Mouse (Mus musculus) layer of hippocampus, adult 11-12 months (tissue): ENCODE results near the gene Lin54.
"Not testable (repeated sequence)": the region's sequence is repeated elsewhere in the genome, so short reads cannot be mapped to it uniquely, and the experiment has no call there.

ENCODE experiments used
- DNase-seq: peaks from one replicate; pipeline ENCODE4 v3.0.0; 2022; ENCODE audit warnings: low spot score

The Lin54 gene

DNA sequence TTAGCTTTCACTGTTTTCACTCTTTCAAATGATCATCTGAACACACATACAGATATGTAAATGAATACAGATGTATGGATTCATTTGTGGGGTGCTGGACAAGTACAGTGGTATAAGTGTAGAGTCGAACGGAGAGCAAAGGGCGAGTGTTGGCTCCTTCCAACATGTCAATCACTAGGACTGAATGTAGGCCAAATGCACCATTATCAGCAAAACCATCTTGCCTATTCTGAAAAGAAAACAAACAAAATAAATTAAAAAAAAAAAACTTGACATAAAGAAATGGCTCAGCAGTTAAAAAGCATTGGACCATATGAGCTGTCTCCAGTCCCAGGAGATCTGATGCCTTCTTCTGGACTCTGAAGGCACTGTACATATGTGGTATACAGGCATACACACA, 12.2 kb downstream of the Lin54 start:
- no peak for DNase-seq

- DNase-seq = no peak
These were observed 13.3 kb downstream of the Lin54 start for GRCm38 (mm10) chr5:100487120-100487519.

DNA sequence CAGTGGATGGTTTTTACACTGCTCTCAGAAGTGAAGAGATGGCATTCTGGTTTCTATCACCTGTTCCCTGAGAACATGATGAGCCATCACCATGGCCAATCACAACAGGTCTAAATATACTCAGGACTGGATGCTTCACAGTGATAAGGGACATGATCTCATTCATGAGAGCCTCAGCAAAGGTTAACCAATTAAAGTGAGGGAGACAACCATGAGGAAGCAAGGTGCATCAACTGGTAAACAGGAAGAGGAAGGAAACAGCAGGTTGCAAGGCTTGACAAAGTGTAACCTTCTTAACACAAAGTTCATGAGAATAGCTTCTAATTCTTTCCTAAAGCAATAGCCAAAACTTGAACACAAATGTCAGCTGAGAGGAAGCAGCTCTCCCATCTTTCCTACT, 16.9 kb downstream of the Lin54 start:
- no peak for DNase-seq

GRCm38 (mm10) chr5:100477604-100478003, 22.8 kb downstream of the Lin54 start:
- no peak for DNase-seq

DNA sequence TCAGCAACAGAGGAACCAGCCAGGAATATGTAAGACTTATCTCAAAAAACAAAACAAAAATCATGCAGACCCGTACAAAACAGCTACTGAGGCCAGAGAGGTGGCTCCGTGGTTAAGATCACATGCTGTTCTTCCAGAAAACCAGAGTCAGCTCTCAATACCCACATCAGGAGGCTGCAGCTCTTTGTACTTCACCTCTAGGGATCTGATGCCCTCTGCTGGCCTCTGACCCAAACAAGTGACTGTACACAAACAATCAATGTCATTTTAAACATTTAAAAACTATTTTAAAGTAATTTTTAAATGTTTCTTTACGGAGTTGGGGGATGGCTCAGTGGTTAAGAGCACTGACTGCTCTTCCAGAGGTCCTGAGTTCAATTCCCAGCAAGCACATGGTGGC, 24.1 kb downstream of the Lin54 start:
- DNase-seq = no peak

- no peak for DNase-seq
These were observed 33.1 kb downstream of the Lin54 start for GRCm38 (mm10) chr5:100467336-100467735.

- DNase-seq = no peak
These were observed 33.8 kb downstream of the Lin54 start for GRCm38 (mm10) chr5:100466624-100467023.

GRCm38 (mm10) chr5:100462374-100462773, 38.1 kb downstream of the Lin54 start:
- no peak for DNase-seq

GRCm38 (mm10) chr5:100461526-100461925, 38.9 kb downstream of the Lin54 start:
- DNase-seq = no peak

GRCm38 (mm10) chr5:100459468-100459867, 41.0 kb downstream of the Lin54 start:
- DNase-seq = no peak

- no peak for DNase-seq
These were observed 48.6 kb downstream of the Lin54 start for GRCm38 (mm10) chr5:100451871-100452270.

DNA sequence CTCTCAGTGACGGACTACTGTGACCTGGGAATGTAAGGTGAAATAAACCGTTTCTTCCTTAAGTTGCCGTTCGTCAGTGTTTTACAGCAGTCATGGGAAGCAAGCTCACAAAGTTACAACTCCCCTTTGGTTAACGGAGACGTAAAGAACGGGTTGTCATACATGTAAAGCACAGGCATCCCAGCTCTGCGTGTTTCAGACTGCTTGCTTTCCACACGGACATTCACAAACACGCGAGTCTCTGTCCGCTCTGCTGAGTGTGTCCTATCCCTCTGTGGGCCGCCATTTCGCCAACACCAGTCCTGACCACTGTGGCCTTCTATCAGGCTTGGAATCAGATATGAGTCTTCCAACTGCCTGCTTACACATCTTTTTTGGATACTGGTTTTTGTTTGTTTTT, 61.6 kb downstream of the Lin54 start:
- DNase-seq = no peak

- no peak for DNase-seq
These were observed 62.5 kb downstream of the Lin54 start for GRCm38 (mm10) chr5:100437917-100438316.

- no peak for DNase-seq
These were observed 63.4 kb downstream of the Lin54 start for GRCm38 (mm10) chr5:100437086-100437485.

- no peak for DNase-seq
These were observed 69.5 kb downstream of the Lin54 start for GRCm38 (mm10) chr5:100430966-100431365.

- no peak for DNase-seq
These were observed 70.4 kb downstream of the Lin54 start for GRCm38 (mm10) chr5:100430076-100430390.

DNA sequence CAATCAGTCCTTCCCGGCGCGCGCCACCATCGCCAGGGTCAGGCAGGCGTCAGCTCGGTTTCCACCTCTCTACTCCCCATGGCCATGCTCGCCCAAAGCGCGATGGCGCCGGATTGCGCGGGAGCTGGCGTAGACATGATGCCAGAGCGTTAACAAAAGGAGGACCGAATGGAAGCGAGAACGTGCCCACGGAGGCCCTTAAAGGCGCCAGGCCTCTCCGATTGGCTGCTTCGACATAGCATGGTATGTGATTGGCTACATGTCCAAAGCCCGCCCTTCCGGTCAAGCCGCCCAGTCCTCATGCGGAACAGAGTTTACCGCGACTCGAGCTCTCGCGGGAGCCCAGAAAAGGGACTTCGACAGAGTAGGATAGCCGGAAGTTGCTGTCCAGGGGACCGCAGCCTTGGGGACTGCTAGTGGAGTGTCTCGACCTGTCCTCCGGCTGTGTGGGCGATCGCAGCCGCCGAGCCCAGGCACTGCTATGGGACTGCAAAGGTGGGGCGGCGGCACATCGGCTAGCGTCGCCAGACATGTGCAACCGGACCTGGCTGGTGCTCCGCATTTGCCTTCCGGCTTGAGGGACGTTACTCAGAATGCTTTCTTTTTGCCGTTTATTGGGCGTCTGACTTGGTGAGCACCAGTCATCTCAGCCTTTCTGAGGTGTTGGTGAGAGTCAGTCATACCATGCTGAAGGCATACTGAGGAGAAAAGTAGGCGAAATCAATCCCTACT, 70.9 kb downstream of the Lin54 start:
- peak; percentile 93 for DNase-seq

- no peak for DNase-seq
These were observed 71.6 kb downstream of the Lin54 start for GRCm38 (mm10) chr5:100428734-100429343.

DNA sequence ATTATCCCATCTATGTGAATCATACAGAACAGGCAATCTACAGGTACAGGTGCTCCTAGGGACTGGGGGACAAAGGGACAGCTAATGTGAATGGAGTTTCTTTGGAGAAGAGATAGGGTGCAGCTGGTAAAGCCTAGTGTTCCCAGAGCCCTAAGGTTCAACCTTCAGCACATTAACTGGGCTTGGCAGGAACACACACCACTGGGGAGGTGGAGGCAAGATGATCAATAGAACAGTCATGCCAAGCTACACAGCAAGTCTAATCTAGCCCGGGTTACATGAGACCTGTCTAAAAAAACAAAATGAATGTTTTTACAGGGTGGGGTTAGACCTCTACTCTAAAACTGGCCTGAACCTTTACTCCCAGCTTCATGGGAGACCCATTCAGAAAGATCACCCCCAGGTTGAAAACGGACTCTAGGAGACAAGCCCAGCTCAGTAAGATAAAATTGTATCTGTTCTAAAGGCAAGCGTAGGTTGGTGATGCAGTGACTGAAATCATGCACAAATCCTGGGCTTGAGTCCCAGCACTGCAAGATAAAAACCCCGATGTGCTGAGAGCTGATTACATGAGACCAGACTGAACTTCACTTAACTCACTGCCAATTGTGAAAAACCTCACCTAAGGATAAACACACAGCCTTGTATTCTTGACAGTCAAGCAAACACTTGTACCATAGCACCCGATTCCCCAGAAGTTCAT, 72.3 kb downstream of the Lin54 start:
- DNase-seq = no peak

GRCm38 (mm10) chr5:100427276-100427675, 73.2 kb downstream of the Lin54 start:
- DNase-seq = no peak

GRCm38 (mm10) chr5:100425823-100426222, 74.6 kb downstream of the Lin54 start:
- not testable (repeated sequence) for DNase-seq

DNA sequence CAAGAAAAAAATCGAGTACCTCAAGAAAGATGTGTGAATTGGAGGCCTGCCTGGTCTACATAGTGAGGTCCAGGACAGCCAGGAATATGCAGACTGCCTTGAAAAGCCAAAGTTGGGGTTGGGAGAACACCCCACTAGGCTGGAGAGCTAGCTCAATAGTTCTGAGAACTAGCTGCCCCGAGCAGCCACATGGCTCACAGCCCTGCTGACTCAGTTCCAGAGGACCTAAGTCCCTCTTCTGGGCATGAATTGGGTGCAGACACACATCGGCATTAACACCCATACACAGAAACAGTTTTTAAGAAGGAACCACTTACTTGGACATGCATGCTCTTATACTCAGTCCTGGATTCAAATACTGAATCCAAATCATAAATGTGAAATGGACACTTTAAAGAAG, 76.2 kb downstream of the Lin54 start:
- DNase-seq = no peak

- DNase-seq = no peak
These were observed 76.8 kb downstream of the Lin54 start for GRCm38 (mm10) chr5:100423626-100424025.
